Mouse (Mus musculus): ENCODE measurements around the gene Ccng1.

The Ccng1 gene

GRCm38 (mm10) chr11:40755109-40755627 is at the start of gene Ccng1:
Ccng1 (minus strand) TSS chr11:40755311.
- peak; percentile 90 to 94 for DNase-seq (ENCODE audit: low spot score in 2 of 2)

- DNase-seq (ENCODE audit: low spot score in 2 of 2): peak in 1 of 2 experiments; percentile 41
These were observed 35.2 kb upstream of the Ccng1 start for GRCm38 (mm10) chr11:40790307-40790706.

DNA sequence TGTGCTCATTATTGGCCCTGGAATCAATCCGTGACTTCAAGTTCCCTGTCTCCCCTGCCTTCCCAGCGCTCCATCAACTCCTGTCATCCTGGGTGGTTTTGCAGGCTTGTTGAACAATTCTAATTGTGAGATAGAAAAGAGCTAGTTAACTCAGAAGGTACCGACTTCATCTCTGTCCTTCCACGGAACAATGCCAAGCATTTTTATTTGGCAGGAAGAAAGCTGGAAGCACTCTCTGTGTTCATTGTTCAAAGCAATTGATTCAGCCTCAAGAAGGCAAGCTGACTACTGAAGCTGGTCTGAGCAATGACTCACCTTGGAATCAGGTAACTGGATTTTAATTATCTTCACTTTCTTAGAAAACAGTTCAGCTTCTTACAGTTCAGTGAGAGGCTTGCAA is 34.6 kb upstream of the Ccng1 start:
- DNase-seq (ENCODE audit: low spot score in 2 of 2): no peak

DNA sequence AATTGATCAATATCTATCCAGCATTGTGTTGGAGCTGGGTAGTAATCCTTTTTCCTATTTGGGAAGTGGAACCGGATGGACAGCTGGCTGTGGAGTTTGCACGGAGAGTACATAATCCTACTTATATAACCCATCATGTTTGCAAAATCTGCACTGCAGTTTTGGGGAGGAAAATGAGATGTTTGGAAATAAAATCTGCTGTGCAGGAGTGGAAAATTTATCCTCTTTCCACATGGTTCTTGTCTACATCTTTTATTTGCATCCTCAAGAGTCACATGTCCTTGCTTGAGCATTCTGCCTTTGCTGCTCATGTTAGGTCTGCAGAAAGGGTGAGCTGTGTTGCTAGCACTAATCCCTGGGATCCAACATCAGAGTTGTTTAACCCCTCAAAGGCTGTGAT is 31.8 kb upstream of the Ccng1 start:
- peak; percentile 36 to 41 for DNase-seq (ENCODE audit: low spot score in 2 of 2)

DNA sequence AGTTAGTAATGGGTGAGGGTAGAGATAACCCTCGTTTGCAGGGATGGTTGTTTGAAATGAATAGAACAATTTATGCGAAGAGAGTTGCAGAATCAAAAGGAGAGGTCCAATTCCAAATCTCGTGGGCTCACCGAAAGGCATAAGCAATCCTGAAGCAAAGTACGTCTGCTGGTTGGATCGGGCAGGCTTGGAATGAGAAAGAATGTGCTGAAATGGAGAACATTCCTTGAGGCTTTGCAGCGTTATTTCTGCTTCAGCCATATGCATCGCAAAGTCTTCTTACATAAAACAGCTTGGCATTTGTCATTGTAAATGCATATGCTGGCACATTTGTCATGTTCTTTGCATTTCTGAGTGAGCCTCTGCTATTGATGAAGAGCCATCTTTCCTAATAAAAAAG is 29.2 kb upstream of the Ccng1 start:
- peak; percentile 27 to 37 for DNase-seq (ENCODE audit: low spot score in 2 of 2)

GRCm38 (mm10) chr11:40783346-40783745 is 28.2 kb upstream of the Ccng1 start:
- DNase-seq (ENCODE audit: low spot score in 2 of 2): no peak

DNA sequence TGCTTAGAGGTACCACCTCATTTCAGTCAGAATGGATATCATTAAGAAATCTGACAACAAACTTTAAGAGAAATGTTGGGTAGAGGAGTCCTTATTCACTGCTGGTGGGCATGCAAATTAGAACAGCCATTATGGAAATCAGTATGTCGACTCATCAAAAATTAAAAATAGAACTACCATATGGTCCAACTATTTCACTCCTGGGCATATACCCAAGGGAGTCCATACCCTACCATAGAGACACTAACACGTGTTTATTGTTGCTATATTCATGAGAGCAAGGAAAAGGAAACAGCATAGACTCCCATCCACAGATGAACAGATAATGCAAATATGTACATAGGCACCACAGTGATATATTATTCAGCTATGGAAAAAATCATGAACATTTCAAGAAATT is 26.7 kb upstream of the Ccng1 start:
- DNase-seq (ENCODE audit: low spot score in 2 of 2): no peak

- no peak for DNase-seq (ENCODE audit: low spot score in 2 of 2)
These were observed 20.5 kb upstream of the Ccng1 start for GRCm38 (mm10) chr11:40775315-40776269.

GRCm38 (mm10) chr11:40764690-40765089 is 9.6 kb upstream of the Ccng1 start:
- no peak for DNase-seq (ENCODE audit: low spot score in 2 of 2)

DNA sequence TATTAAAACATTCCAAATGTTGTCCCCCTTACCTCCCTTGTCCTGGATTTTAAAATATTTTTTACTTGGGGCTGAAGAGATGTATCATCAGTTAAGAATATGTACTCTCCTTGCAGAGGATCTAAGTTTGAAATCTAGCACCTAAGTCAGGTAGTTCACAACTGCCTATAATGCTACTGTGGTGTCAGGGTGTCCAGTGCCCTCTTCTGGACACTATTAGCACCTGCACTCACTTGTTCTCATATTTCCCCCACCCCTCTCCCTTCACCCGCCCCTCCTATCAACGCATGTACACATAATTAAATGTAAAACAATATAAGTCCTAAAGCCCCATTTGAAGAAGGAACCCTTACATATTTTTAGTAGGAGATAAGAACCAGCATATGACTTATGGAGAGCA is 8.3 kb upstream of the Ccng1 start:
- DNase-seq (ENCODE audit: low spot score in 2 of 2): no peak

GRCm38 (mm10) chr11:40759896-40760295 is 4.8 kb upstream of the Ccng1 start:
- no peak for DNase-seq (ENCODE audit: low spot score in 2 of 2)

- DNase-seq (ENCODE audit: low spot score in 2 of 2): no peak
These were observed 857 bp upstream of the Ccng1 start for GRCm38 (mm10) chr11:40755968-40756367.

GRCm38 (mm10) chr11:40754664-40755107 is 425 bp downstream of the Ccng1 start:
- DNase-seq (ENCODE audit: low spot score in 2 of 2): peak in 1 of 2 experiments; percentile 24

- no peak for DNase-seq (ENCODE audit: low spot score in 2 of 2)
These were observed 1.3 kb downstream of the Ccng1 start for GRCm38 (mm10) chr11:40753836-40754235.

DNA sequence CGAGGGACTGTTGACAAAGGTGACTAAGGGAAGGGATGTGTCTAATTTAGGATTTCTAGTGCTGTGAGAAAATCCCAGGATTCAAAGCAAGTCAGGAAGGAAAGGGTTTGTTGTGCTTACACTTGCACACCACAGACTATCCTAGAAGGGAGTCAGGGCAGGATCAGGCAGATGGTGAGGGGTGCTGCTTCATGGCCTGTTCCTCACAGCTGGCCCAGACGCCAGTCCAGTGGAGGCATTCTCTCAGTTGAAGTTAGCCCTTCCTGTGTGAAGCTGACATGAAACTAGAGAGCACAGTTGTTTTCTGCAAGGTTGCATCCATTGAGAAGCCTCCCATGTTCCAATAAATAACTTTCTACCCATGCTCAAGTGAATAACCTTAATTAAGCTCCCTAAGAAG is 7.4 kb downstream of the Ccng1 start:
- DNase-seq (ENCODE audit: low spot score in 2 of 2): no peak

GRCm38 (mm10) chr11:40746361-40746760 is 8.8 kb downstream of the Ccng1 start:
- DNase-seq (ENCODE audit: low spot score in 2 of 2): no peak

- no peak for DNase-seq (ENCODE audit: low spot score in 2 of 2)
These were observed 10.8 kb downstream of the Ccng1 start for GRCm38 (mm10) chr11:40744348-40744747.

- no peak for DNase-seq (ENCODE audit: low spot score in 2 of 2)
These were observed 13.4 kb downstream of the Ccng1 start for GRCm38 (mm10) chr11:40741605-40742262.

- no peak for DNase-seq (ENCODE audit: low spot score in 2 of 2)
These were observed 17.7 kb downstream of the Ccng1 start for GRCm38 (mm10) chr11:40737369-40737768.

DNA sequence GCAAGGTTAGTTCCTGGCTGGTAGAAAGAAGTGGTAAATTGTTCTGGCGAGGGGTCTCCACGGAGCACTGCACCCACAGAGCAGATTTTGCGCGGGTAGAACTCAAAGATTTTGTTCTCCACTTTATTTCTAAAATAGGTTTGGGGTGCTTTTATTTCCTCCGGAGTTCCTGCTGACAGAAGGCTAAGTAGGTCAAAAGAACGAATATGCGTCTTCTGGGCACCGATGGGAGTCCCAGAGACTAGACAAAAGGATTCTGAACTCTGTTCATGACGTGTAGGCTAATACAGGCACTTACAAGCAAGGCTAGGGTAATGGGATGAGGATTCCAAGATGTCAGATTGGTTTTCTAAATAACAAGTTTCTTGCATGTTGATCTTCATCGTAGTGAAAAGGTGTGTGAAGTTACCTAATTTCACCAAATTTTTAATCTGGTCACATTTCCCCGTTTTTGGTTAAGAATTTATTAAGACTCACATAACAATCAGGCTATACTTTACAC is 20.8 kb downstream of the Ccng1 start:
- DNase-seq (ENCODE audit: low spot score in 2 of 2): no peak

DNA sequence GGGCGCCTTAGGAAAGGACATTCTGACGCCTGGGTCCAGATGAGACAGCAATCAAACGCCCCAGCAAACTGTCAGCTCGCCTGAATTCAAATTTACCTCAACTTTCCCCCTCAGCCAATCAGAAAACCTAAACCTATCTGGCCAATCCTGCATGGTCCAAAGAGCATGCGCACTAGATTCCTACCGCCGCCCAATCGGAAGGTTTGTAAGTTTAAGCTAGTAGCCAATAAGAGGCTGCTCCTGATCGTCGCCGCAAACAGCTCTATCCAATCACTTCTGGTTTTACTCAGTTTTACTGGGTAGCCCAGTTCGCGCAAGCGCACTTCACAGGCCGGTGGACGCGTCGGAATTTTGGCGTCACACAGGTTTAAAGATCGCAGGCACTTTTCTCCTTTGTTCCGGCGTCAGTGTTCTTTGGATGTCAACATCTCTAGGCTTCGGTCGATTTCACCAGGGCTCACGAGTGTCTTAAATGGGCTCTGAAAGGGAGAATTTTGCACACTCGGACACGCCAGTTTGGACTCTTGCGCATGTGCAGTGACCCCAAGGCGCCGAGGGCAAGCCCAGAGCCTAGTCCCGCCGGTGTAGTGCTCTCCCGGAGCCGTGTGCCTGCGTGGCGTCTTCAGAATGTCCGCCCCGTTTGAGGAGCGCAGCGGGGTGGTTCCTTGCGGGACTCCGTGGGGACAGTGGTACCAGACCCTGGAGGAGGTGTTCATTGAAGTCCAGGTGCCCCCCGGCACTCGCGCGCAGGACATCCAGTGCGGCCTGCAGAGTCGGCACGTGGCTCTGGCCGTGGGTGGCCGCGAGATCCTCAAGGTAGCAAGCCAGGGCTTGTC is 21.6 kb downstream of the Ccng1 start, which contains the start of the genes Hmmr and Nudcd2:
Hmmr (minus strand) TSS at position 84 of the 836 bp plus-strand sequence.
Nudcd2 (plus strand) TSS at position 329 of the 836 bp plus-strand sequence.
- peak; percentile 96 to 97 for DNase-seq (ENCODE audit: low spot score in 2 of 2)

All from right cerebral cortex, adult 2 months (tissue).